Mouse (Mus musculus): Measurements from ENCODE around the gene Neo1. TPM values are rescaled to one million over a fixed set of nuclear protein-coding genes. Genes with fewer than 3 reads are reported as not detected.

The Neo1 gene
- polyA plus RNA-seq, 1 experiment from 2014 or later: 1.8 TPM

- no peaks in the 10 kb centered on the region for H3K4me1 ChIP-seq (replicated peaks)
- no peaks in the 10 kb centered on the region for H3K36me3 ChIP-seq (replicated peaks)
- H3K4me3 ChIP-seq (replicated peaks): no peak overlapping the region
- no peaks in the 10 kb centered on the region for H3K9me3 ChIP-seq (replicated peaks)
- no peak overlapping the region for H3K9ac ChIP-seq
- no peak overlapping the region for H3K27ac ChIP-seq (replicated peaks)
- no peaks in the 10 kb centered on the region for H3K27me3 ChIP-seq
- WGBS (ENCODE audit: insufficient replicate concordance): 56% methylated on average over 1 of the region's 1 CpGs
- no peak overlapping the region for H3K4me2 ChIP-seq
- no peak for ATAC-seq (ENCODE audit: insufficient read depth)
Observed at GRCm38 (mm10) chr9:58882686-58883085, 153.6 kb downstream of the Neo1 start.

- H3K27ac ChIP-seq (replicated peaks): no peak overlapping the region
- no peaks in the 10 kb centered on the region for H3K4me1 ChIP-seq (replicated peaks)
- H3K9me3 ChIP-seq (replicated peaks): no peaks in the 10 kb centered on the region
- H3K4me2 ChIP-seq: no peak overlapping the region
- no peaks in the 10 kb centered on the region for H3K27me3 ChIP-seq
- no peak overlapping the region for H3K4me3 ChIP-seq (replicated peaks)
- ATAC-seq (ENCODE audit: insufficient read depth): no peak
- WGBS (ENCODE audit: insufficient replicate concordance): 69% methylated on average over 1 of the region's 1 CpGs
- no peaks in the 10 kb centered on the region for H3K36me3 ChIP-seq (replicated peaks)
- no peak overlapping the region for H3K9ac ChIP-seq
Observed at GRCm38 (mm10) chr9:58879836-58880235, 156.4 kb downstream of the Neo1 start.

- 60% methylated on average over 6 of the region's 6 CpGs for WGBS (ENCODE audit: insufficient replicate concordance)
- Histone ChIP-seq H3K4me2 (no peak overlapping the region), H3K9ac (no peak overlapping the region), H3K27ac (replicated peaks) (no peak overlapping the region), H3K4me3 (replicated peaks) (no peak overlapping the region), H3K27me3 (no peaks in the 10 kb centered on the region), H3K36me3 (replicated peaks) (no peaks in the 10 kb centered on the region), H3K4me1 (replicated peaks) (no peaks in the 10 kb centered on the region), H3K9me3 (replicated peaks) (no peaks in the 10 kb centered on the region)
- no peak for ATAC-seq (ENCODE audit: insufficient read depth)
Observed at GRCm38 (mm10) chr9:58876946-58877625, 159.2 kb downstream of the Neo1 start.

- Histone ChIP-seq H3K4me1 (replicated peaks) (no peaks in the 10 kb centered on the region), H3K9me3 (replicated peaks) (no peaks in the 10 kb centered on the region), H3K36me3 (replicated peaks) (no peaks in the 10 kb centered on the region), H3K27ac (replicated peaks) (no peak overlapping the region), H3K4me3 (replicated peaks) (no peak overlapping the region), H3K4me2 (no peak overlapping the region), H3K27me3 (no peaks in the 10 kb centered on the region), H3K9ac (no peak overlapping the region)
- ATAC-seq (ENCODE audit: insufficient read depth): no peak
- WGBS (ENCODE audit: insufficient replicate concordance): 62% methylated on average over 6 of the region's 6 CpGs
Observed at GRCm38 (mm10) chr9:58875439-58875838, 160.8 kb downstream of the Neo1 start.

- Histone ChIP-seq H3K4me3 (replicated peaks) (no peak overlapping the region), H3K27me3 (no peaks in the 10 kb centered on the region), H3K9ac (no peak overlapping the region), H3K27ac (replicated peaks) (no peak overlapping the region), H3K4me1 (replicated peaks) (no peaks in the 10 kb centered on the region), H3K9me3 (replicated peaks) (no peaks in the 10 kb centered on the region), H3K36me3 (replicated peaks) (no peaks in the 10 kb centered on the region), H3K4me2 (no peak overlapping the region)
- no peak for ATAC-seq (ENCODE audit: insufficient read depth)
- WGBS (ENCODE audit: insufficient replicate concordance): 71% methylated on average over 4 of the region's 4 CpGs
Observed at GRCm38 (mm10) chr9:58874354-58874753, 161.9 kb downstream of the Neo1 start.

- Histone ChIP-seq H3K4me1 (replicated peaks) (no peaks in the 10 kb centered on the region), H3K9me3 (replicated peaks) (no peaks in the 10 kb centered on the region), H3K4me3 (replicated peaks) (no peak overlapping the region), H3K9ac (no peak overlapping the region), H3K27ac (replicated peaks) (no peak overlapping the region), H3K27me3 (no peaks in the 10 kb centered on the region), H3K36me3 (replicated peaks) (no peaks in the 10 kb centered on the region), H3K4me2 (no peak overlapping the region)
- WGBS (ENCODE audit: insufficient replicate concordance): 28% methylated on average over 10 of the region's 10 CpGs
- no peak for ATAC-seq (ENCODE audit: insufficient read depth)
Observed at GRCm38 (mm10) chr9:58873541-58874324, 162.5 kb downstream of the Neo1 start.

GRCm38 (mm10) chr9:58871141-58871540 lies 165.1 kb downstream of the Neo1 start:
- Histone ChIP-seq H3K9me3 (replicated peaks) (no peaks in the 10 kb centered on the region), H3K4me1 (replicated peaks) (no peaks in the 10 kb centered on the region), H3K36me3 (replicated peaks) (no peaks in the 10 kb centered on the region), H3K4me2 (no peak overlapping the region), H3K27ac (replicated peaks) (no peak overlapping the region), H3K9ac (no peak overlapping the region), H3K4me3 (replicated peaks) (no peak overlapping the region), H3K27me3 (no peaks in the 10 kb centered on the region; the same call in 1 of the 2 replicates)
- ATAC-seq (ENCODE audit: insufficient read depth): no peak
- WGBS (ENCODE audit: insufficient replicate concordance): 47% methylated on average over 10 of the region's 10 CpGs

- Histone ChIP-seq H3K36me3 (replicated peaks) (no peaks in the 10 kb centered on the region), H3K27ac (replicated peaks) (no peak overlapping the region), H3K4me1 (replicated peaks) (no peaks in the 10 kb centered on the region), H3K27me3 (peaks cover 16% of the 10 kb centered on the region), H3K9me3 (replicated peaks) (no peaks in the 10 kb centered on the region), H3K4me3 (replicated peaks) (no peak overlapping the region), H3K4me2 (no peak overlapping the region), H3K9ac (no peak overlapping the region)
- ATAC-seq (ENCODE audit: insufficient read depth): no peak
- WGBS (ENCODE audit: insufficient replicate concordance): 36% methylated on average over 7 of the region's 7 CpGs
Observed at GRCm38 (mm10) chr9:58863826-58864225, 172.4 kb downstream of the Neo1 start.

GRCm38 (mm10) chr9:58859080-58859635 lies 177.1 kb downstream of the Neo1 start:
- no peak overlapping the region for H3K4me2 ChIP-seq
- H3K36me3 ChIP-seq (replicated peaks): no peaks in the 10 kb centered on the region
- H3K9me3 ChIP-seq (replicated peaks): no peaks in the 10 kb centered on the region
- no peak for ATAC-seq (ENCODE audit: insufficient read depth)
- H3K4me3 ChIP-seq (replicated peaks): no peak overlapping the region
- no peak overlapping the region for H3K9ac ChIP-seq
- no peaks in the 10 kb centered on the region for H3K4me1 ChIP-seq (replicated peaks)
- no peak overlapping the region for H3K27ac ChIP-seq (replicated peaks)
- H3K27me3 ChIP-seq: peaks cover 24% of the 10 kb centered on the region
- WGBS (ENCODE audit: insufficient replicate concordance): 26% methylated on average over 30 of the region's 30 CpGs

- no peak overlapping the region for H3K27ac ChIP-seq (replicated peaks)
- H3K4me1 ChIP-seq (replicated peaks): no peaks in the 10 kb centered on the region
- H3K9ac ChIP-seq: no peak overlapping the region
- no peaks in the 10 kb centered on the region for H3K9me3 ChIP-seq (replicated peaks)
- no peak overlapping the region for H3K4me3 ChIP-seq (replicated peaks)
- WGBS (ENCODE audit: insufficient replicate concordance): 45% methylated on average over 3 of the region's 3 CpGs
- H3K27me3 ChIP-seq: peaks cover 18% of the 10 kb centered on the region
- no peaks in the 10 kb centered on the region for H3K36me3 ChIP-seq (replicated peaks)
- ATAC-seq (ENCODE audit: insufficient read depth): no peak
- no peak overlapping the region for H3K4me2 ChIP-seq
Observed at GRCm38 (mm10) chr9:58854931-58855330, 181.3 kb downstream of the Neo1 start.

- no peak overlapping the region for H3K4me3 ChIP-seq (replicated peaks)
- no peak for ATAC-seq (ENCODE audit: insufficient read depth)
- WGBS (ENCODE audit: insufficient replicate concordance): 59% methylated on average over 13 of the region's 13 CpGs
Observed at GRCm38 (mm10) chr9:58849576-58850315, 186.5 kb downstream of the Neo1 start.

More at GRCm38 (mm10) chr9:58849576-58850315, 186.5 kb downstream of the Neo1 start:
- Histone ChIP-seq H3K9ac (no peak overlapping the region), H3K4me1 (replicated peaks) (no peaks in the 10 kb centered on the region), H3K36me3 (replicated peaks) (no peaks in the 10 kb centered on the region), H3K27me3 (no peaks in the 10 kb centered on the region), H3K27ac (replicated peaks) (no peak overlapping the region), H3K4me2 (no peak overlapping the region), H3K9me3 (replicated peaks) (no peaks in the 10 kb centered on the region)

All from liver, embryonic 15.5 days (tissue).